Mouse (Mus musculus) limb, embryonic 12.5 days (tissue): ENCODE measurements at regions not wholly inside any gene's neighbourhood (a gene's known extent, or its start where the extent isn't known, plus 50 kb on each side); places are given as distances from the start of the nearest gene placed in this dataset.

Experiments used
- ATAC-seq: fragments of 200-750 bp; cut with Nextera tagmentation; 2 replicates; pipeline ENCODE4 v1.8.0; 2017; ENCODE audit warnings: low read depth, moderate TSS enrichment; ENCODE audit not compliant: insufficient number of reproducible peaks, insufficient read depth, low FRiP score, low TSS enrichment
- H3K27ac ChIP-seq: fragments of 300-500 bp; sonication (generic); 2 replicates; pipeline ENCODE4 v1.5.1; 2016; ENCODE audit warnings: mild to moderate bottlenecking, moderate library complexity
- H3K27me3 ChIP-seq: fragments of 300-500 bp; sonication (generic); 2 replicates; pipeline ENCODE4 v1.6.1; 2016; ENCODE audit warnings: mild to moderate bottlenecking, moderate library complexity
- H3K36me3 ChIP-seq: fragments of 300-500 bp; sonication (generic); 2 replicates; pipeline ENCODE4 v1.6.1; 2016; ENCODE audit warnings: mild to moderate bottlenecking, moderate library complexity
- H3K4me1 ChIP-seq: fragments of 300-500 bp; sonication (generic); replicated peaks from 2 replicates; pipeline ENCODE4 v1.6.1; 2016
- H3K4me2 ChIP-seq: fragments of 300-500 bp; sonication (generic); 2 replicates; pipeline ENCODE4 v1.6.1; 2016; ENCODE audit warnings: mild to moderate bottlenecking, moderate library complexity
- H3K4me3 ChIP-seq: fragments of 300-500 bp; sonication (generic); replicated peaks from 2 replicates; pipeline ENCODE4 v1.5.1; 2016; ENCODE audit warnings: mild to moderate bottlenecking
- H3K9ac ChIP-seq: fragments of 300-500 bp; sonication (generic); replicated peaks from 2 replicates; pipeline ENCODE4 v1.6.1; 2016; ENCODE audit warnings: mild to moderate bottlenecking, moderate library complexity
- H3K9me3 ChIP-seq: fragments of 300-500 bp; sonication (generic); 2 replicates; pipeline ENCODE4 v1.6.1; 2016; ENCODE audit warnings: mild to moderate bottlenecking, moderate library complexity
- WGBS: fragments of 180-500 bp; shearing (Covaris S2); methylation state at CpG from one replicate; pipeline ENCODE4 v1.1.7; 2016; 5-methylcytosine and 5-hydroxymethylcytosine counted together

DNA sequence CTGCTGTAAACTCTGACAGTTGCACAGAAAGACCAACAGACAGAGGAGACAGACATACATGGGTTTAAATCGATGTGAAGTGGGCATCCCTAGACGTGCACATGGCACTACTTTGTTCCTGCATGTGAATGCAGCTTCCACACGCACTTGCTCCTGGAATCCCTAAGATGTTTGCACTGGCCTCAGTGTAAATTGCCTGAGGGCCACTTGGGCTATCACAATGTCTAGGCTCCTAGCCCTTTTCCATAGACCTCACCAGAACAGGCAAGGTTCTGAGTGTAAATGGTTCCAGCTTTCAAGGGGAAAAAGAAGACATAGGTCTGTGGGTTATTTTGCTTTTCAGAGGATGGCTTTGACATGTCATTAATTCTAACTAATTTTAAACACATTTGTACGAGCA, 198.4 kb upstream of the Smim15 start:
- Histone ChIP-seq H3K27ac (no peak overlapping the region), H3K9me3 (no peaks in the 10 kb centered on the region), H3K4me2 (peak overlapping the region; percentile 51; the same call in 1 of the 2 replicates), H3K4me3 (no peak overlapping the region), H3K27me3 (0 out of 2 replicates have a peak, but pooled peaks cover 3% of the 10 kb centered on the region), H3K4me1 (peaks cover 52% of the 10 kb centered on the region), H3K36me3 (no peaks in the 10 kb centered on the region), H3K9ac (no peak overlapping the region)
- ATAC-seq: no peak
- WGBS: 44% methylated on average over 4 of the region's 4 CpGs

DNA sequence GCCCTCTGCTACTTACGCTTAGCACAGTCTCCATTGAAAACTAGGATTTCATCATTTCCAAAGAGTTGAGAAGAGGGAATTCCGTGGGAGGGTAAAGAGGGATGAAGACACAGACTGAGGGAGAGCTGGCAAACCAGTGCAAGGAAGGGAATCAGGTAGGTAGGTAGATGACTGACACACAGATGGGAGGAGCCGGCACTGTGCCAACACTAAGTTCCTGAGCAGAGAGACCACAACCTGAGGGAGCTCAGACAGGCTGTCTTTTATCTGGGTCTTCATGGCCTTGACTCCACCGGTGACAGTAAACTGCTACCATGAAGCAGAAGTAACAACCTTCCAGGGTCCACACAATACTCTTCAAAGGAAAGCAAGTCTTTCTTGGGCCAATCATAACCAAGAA, 200.2 kb upstream of the Smim15 start:
- 91% methylated on average over 4 of the region's 4 CpGs for WGBS
- Histone ChIP-seq H3K27ac (no peak overlapping the region), H3K4me1 (peaks cover 52% of the 10 kb centered on the region), H3K4me2 (no peak overlapping the region), H3K9ac (no peak overlapping the region), H3K9me3 (no peaks in the 10 kb centered on the region), H3K4me3 (no peak overlapping the region), H3K36me3 (no peaks in the 10 kb centered on the region), H3K27me3 (no peaks in the 10 kb centered on the region)
- no peak for ATAC-seq

DNA sequence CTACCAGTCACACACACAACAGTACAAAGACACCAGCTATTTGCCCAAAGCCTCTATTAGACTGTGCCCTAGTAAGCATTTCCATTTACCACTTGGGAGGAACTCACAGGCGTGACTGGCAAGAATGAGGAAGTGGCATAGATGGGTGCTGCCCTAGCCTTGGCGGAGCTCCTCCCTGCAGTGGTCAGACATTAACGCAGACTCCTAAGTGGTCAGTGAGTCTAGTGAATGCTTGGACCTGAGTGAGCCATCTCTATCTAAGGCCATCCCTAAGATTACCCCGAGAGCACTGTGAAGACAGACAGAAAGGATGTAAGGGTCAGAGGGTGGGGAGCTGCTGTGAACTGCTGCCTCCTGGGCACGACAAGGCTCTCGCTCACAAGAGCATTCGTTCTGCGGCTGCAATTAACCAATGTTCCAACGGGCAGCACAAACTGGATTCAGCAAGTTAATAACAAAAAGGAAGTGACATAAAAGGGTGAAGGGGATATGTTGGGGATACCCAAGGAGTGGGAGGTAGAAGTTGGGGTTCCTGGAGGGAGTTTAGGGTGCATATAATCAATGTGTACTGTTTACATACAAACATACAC, 206.0 kb upstream of the Smim15 start:
- WGBS: 87% methylated on average over 9 of the region's 9 CpGs
- H3K9me3 ChIP-seq: no peaks in the 10 kb centered on the region
- H3K4me3 ChIP-seq: no peak overlapping the region
- no peak overlapping the region for H3K9ac ChIP-seq
- no peaks in the 10 kb centered on the region for H3K36me3 ChIP-seq
- H3K27ac ChIP-seq: no peak overlapping the region
- H3K4me2 ChIP-seq: no peak overlapping the region
- no peaks in the 10 kb centered on the region for H3K27me3 ChIP-seq
- ATAC-seq: no peak
- H3K4me1 ChIP-seq: peaks cover 39% of the 10 kb centered on the region

- H3K36me3 ChIP-seq: no peaks in the 10 kb centered on the region
- H3K9me3 ChIP-seq: no peaks in the 10 kb centered on the region
- H3K4me2 ChIP-seq: no peak overlapping the region
- no peak overlapping the region for H3K9ac ChIP-seq
- H3K27ac ChIP-seq: no peak overlapping the region
- 54% methylated on average over 5 of the region's 5 CpGs for WGBS
- H3K27me3 ChIP-seq: no peaks in the 10 kb centered on the region
- H3K4me3 ChIP-seq: no peak overlapping the region
- no peak for ATAC-seq
- H3K4me1 ChIP-seq: peaks cover 31% of the 10 kb centered on the region
Observed at GRCm38 (mm10) chr13:107837206-107837952, 206.9 kb upstream of the Smim15 start.

GRCm38 (mm10) chr13:107835756-107836385, 208.4 kb upstream of the Smim15 start:
- no peaks in the 10 kb centered on the region for H3K9me3 ChIP-seq
- H3K4me3 ChIP-seq: no peak overlapping the region
- H3K4me2 ChIP-seq: no peak overlapping the region
- H3K4me1 ChIP-seq: peaks cover 37% of the 10 kb centered on the region
- no peaks in the 10 kb centered on the region for H3K36me3 ChIP-seq
- 64% methylated on average over 9 of the region's 9 CpGs for WGBS
- no peak for ATAC-seq
- no peak overlapping the region for H3K27ac ChIP-seq
- no peaks in the 10 kb centered on the region for H3K27me3 ChIP-seq
- H3K9ac ChIP-seq: no peak overlapping the region

GRCm38 (mm10) chr13:107831997-107832396, 212.2 kb upstream of the Smim15 start:
- Histone ChIP-seq H3K4me2 (no peak overlapping the region), H3K4me3 (no peak overlapping the region), H3K27ac (no peak overlapping the region), H3K27me3 (no peaks in the 10 kb centered on the region), H3K9ac (no peak overlapping the region), H3K9me3 (no peaks in the 10 kb centered on the region), H3K36me3 (no peaks in the 10 kb centered on the region), H3K4me1 (peaks cover 29% of the 10 kb centered on the region)
- no peak for ATAC-seq
- WGBS: 70% methylated on average over 5 of the region's 5 CpGs

DNA sequence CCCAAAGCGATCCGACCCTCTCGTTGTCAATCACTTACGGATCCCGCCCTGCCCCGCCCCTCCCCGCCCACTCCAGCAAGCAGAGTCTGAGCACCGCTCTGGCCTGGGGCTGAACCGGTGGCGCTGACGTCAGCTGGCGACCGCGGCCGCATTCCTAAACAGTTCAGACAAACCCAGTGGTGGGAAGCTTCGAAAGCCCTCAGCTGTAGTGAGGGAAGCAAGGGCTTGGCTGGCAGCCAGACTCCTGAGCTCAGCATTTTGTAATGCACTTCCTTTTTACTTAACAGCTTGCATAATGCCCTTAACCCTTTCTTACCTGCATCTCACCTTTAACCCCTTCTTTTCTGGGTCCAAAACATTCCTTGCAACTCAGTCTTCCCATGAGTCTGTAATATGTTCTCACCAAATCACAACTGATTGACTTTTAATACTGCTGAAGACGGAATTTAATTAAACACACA, 213.0 kb upstream of the Smim15 start:
- Histone ChIP-seq H3K27me3 (no peaks in the 10 kb centered on the region), H3K36me3 (no peaks in the 10 kb centered on the region), H3K9ac (no peak overlapping the region), H3K4me1 (peaks cover 34% of the 10 kb centered on the region), H3K4me3 (peak overlapping the region; percentile 20), H3K27ac (no peak overlapping the region), H3K4me2 (peak overlapping the region; percentile 48), H3K9me3 (no peaks in the 10 kb centered on the region)
- under 1% methylated on average over 17 of the region's 17 CpGs for WGBS
- ATAC-seq: peak; percentile 100

DNA sequence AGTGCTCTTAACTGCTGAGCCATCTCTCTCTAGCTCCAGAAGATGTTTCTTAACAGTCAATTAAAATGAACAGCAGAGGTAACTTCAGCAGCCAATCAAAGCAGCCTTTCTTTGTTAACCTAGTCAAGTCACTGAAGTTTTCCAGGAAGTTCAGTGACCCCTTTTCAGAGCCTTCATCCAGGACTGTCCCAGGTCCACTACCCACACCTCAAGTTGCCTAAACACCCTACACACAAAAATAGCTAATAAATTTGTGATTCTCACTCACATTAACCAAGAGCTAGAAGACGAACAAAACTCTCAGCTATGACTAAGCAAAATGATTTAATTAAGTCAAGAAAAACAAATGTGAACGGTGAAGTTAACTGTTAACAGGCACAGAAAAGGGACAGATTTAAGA, 214.0 kb upstream of the Smim15 start:
- Histone ChIP-seq H3K27me3 (no peaks in the 10 kb centered on the region), H3K9ac (no peak overlapping the region), H3K9me3 (no peaks in the 10 kb centered on the region), H3K4me2 (peak overlapping the region; percentile 48; the same call in 1 of the 2 replicates), H3K27ac (no peak overlapping the region), H3K4me3 (no peak overlapping the region), H3K4me1 (peaks cover 36% of the 10 kb centered on the region), H3K36me3 (no peaks in the 10 kb centered on the region)
- no peak for ATAC-seq
- 43% methylated on average over 2 of the region's 2 CpGs for WGBS

GRCm38 (mm10) chr13:107829861-107830260, 214.4 kb upstream of the Smim15 start:
- H3K4me3 ChIP-seq: no peak overlapping the region
- no peak overlapping the region for H3K9ac ChIP-seq
- H3K9me3 ChIP-seq: no peaks in the 10 kb centered on the region
- H3K36me3 ChIP-seq: no peaks in the 10 kb centered on the region
- H3K4me2 ChIP-seq: no peak overlapping the region
- WGBS: 92% methylated on average over 4 of the region's 4 CpGs
- H3K27ac ChIP-seq: no peak overlapping the region
- no peaks in the 10 kb centered on the region for H3K27me3 ChIP-seq
- no peak for ATAC-seq
- peaks cover 36% of the 10 kb centered on the region for H3K4me1 ChIP-seq

DNA sequence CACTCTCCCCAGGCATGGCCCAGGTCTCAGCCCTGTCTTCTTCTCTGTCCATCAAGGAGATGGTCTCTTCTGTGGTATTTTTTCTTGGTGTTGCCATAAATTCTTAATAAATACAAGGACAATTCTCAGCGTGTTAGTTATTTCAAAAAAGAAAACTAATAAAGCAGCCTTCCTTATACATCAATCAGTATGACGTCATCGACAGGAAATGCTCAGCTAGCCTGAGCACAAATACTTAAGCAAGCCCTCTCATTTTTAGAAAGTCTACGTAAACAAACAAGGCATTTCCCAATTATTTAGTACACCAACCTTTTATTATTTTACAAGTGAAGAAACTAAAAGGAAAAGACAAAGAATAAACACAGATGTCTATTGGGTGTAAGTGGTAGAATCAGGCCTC, 218.6 kb upstream of the Smim15 start:
- Histone ChIP-seq H3K36me3 (no peaks in the 10 kb centered on the region), H3K9me3 (no peaks in the 10 kb centered on the region), H3K27ac (no peak overlapping the region), H3K27me3 (no peaks in the 10 kb centered on the region), H3K4me3 (no peak overlapping the region), H3K9ac (no peak overlapping the region), H3K4me2 (no peak overlapping the region), H3K4me1 (peaks cover 34% of the 10 kb centered on the region)
- 82% methylated on average over 4 of the region's 4 CpGs for WGBS
- no peak for ATAC-seq

DNA sequence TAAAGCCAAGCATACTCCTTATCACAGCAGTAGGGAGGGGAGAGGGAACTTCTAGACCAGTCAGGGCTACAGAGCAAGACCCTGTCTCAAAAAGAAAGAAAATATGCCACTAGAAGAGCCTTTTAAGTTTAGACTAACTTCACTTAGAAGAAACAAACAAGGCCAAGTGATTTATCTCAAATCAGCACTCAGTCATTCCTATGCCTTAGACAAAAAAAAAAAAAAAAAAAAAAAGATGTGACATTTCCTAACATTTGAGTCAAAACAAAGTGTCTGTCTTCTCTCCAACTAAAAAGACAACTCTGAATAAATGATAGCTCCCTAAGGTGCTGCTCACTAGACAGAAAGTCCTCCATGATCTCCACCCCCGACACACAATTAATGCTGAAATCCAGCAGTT, 220.9 kb upstream of the Smim15 start:
- Histone ChIP-seq H3K27ac (no peak overlapping the region), H3K9me3 (no peaks in the 10 kb centered on the region), H3K4me1 (peaks cover 34% of the 10 kb centered on the region), H3K9ac (no peak overlapping the region), H3K4me3 (no peak overlapping the region), H3K27me3 (no peaks in the 10 kb centered on the region), H3K36me3 (no peaks in the 10 kb centered on the region), H3K4me2 (no peak overlapping the region)
- WGBS: 63% methylated on average over 1 of the region's 1 CpGs
- ATAC-seq: no peak
